Mouse (Mus musculus) intestine, embryonic 16.5 days (tissue): ENCODE results near the gene Agpat3. TPM values are rescaled to one million over a fixed set of nuclear protein-coding genes. Genes with fewer than 3 reads are reported as not detected.

Experiments
- ATAC-seq: fragments of 200-750 bp; cut with Nextera tagmentation; 2 replicates; pipeline ENCODE4 v1.8.0; 2017; ENCODE audit warnings: moderate TSS enrichment, moderate library complexity
- H3K27ac ChIP-seq: fragments of 300-500 bp; sonication (generic); 2 replicates; pipeline ENCODE4 v1.5.1; 2014; ENCODE audit warnings: mild to moderate bottlenecking, low read length
- H3K27me3 ChIP-seq: fragments of 300-500 bp; sonication (generic); replicated peaks from 2 replicates; pipeline ENCODE4 v1.6.1; 2014; ENCODE audit warnings: low read length, control low read depth, mixed read lengths; ENCODE audit not compliant: control insufficient read depth, insufficient read depth
- H3K36me3 ChIP-seq: fragments of 300-500 bp; sonication (generic); 2 replicates; pipeline ENCODE4 v1.6.1; 2014; ENCODE audit warnings: low read length, control low read depth; ENCODE audit not compliant: control insufficient read depth, insufficient read depth
- H3K4me1 ChIP-seq: fragments of 300-500 bp; sonication (generic); 2 replicates; pipeline ENCODE4 v1.6.1; 2014; ENCODE audit warnings: low read length, control low read depth, mixed read lengths; ENCODE audit not compliant: control insufficient read depth, insufficient read depth
- H3K4me2 ChIP-seq: fragments of 300-500 bp; sonication (generic); 2 replicates; pipeline ENCODE4 v1.6.1; 2014; ENCODE audit warnings: low read depth, low read length, control low read depth
- H3K4me3 ChIP-seq: fragments of 300-500 bp; sonication (generic); 2 replicates; pipeline ENCODE4 v1.5.1; 2014; ENCODE audit warnings: mild to moderate bottlenecking, low read length
- H3K9ac ChIP-seq: fragments of 300-500 bp; sonication (generic); 2 replicates; pipeline ENCODE4 v1.6.1; 2014; ENCODE audit warnings: low read depth, low read length
- H3K9me3 ChIP-seq: fragments of 300-500 bp; sonication (generic); 2 replicates; pipeline ENCODE4 v1.6.1; 2016; ENCODE audit warnings: low read length, control low read depth; ENCODE audit not compliant: control insufficient read depth
- WGBS: fragments of 180-500 bp; shearing (Covaris S2); extraction: QIAGEN DNeasy Blood & Tissue Kit; methylation state at CpG from one replicate; pipeline ENCODE4 v1.1.7; 2014; 5-methylcytosine and 5-hydroxymethylcytosine counted together
- polyA plus RNA-seq: library from polyadenylated mRNA; unstranded; fragments of >200 nt; fragmentation: Nextera tagmentation; extraction: Ambion mirVana; gene quantifications from 2 replicates; pipeline ENCODE4 v1.2.1, GENCODE M21; 2015

Agpat3 gene
- polyA plus RNA-seq, 1 experiment from 2014 or later: 30.0 TPM

- Histone ChIP-seq H3K4me1 (peaks cover 24% of the 10 kb centered on the region), H3K9ac (peak overlapping the region; percentile 99), H3K27me3 (no peaks in the 10 kb centered on the region), H3K4me3 (peak overlapping the region; percentile 96), H3K27ac (peak overlapping the region; percentile 80), H3K4me2 (peak overlapping the region; percentile 77), H3K36me3 (no peaks in the 10 kb centered on the region), H3K9me3 (no peaks in the 10 kb centered on the region)
- 39% methylated on average over 8 of the region's 8 CpGs for WGBS
- no peak for ATAC-seq
These were observed 359 bp upstream of the Agpat3 start for GRCm38 (mm10) chr10:78352666-78353030.

GRCm38 (mm10) chr10:78351564-78351886, 764 bp downstream of the Agpat3 start:
- no peaks in the 10 kb centered on the region for H3K9me3 ChIP-seq
- H3K4me1 ChIP-seq: peaks cover 24% of the 10 kb centered on the region
- no peaks in the 10 kb centered on the region for H3K36me3 ChIP-seq
- H3K27ac ChIP-seq: peak overlapping the region; percentile 80
- under 1% methylated on average over 13 of the region's 13 CpGs for WGBS
- H3K4me3 ChIP-seq: peak overlapping the region; percentile 96
- peak overlapping the region; percentile 77 for H3K4me2 ChIP-seq
- peak; percentile 21; the same call in 1 of the 2 replicates for ATAC-seq
- peak overlapping the region; percentile 99 for H3K9ac ChIP-seq
- H3K27me3 ChIP-seq: no peaks in the 10 kb centered on the region

- Histone ChIP-seq H3K4me2 (peak overlapping the region; percentile 77), H3K27me3 (no peaks in the 10 kb centered on the region), H3K4me3 (peak overlapping the region; percentile 96), H3K36me3 (no peaks in the 10 kb centered on the region), H3K9me3 (no peaks in the 10 kb centered on the region), H3K9ac (peak overlapping the region; percentile 99), H3K27ac (peak overlapping the region; percentile 80), H3K4me1 (peaks cover 24% of the 10 kb centered on the region)
- 26% methylated on average over 6 of the region's 6 CpGs for WGBS
- ATAC-seq: no peak
These were observed 1.3 kb downstream of the Agpat3 start for GRCm38 (mm10) chr10:78350796-78351556.

- H3K9ac ChIP-seq: no peak overlapping the region
- no peak for ATAC-seq
These were observed 2.7 kb downstream of the Agpat3 start for GRCm38 (mm10) chr10:78349464-78350165.

DNA sequence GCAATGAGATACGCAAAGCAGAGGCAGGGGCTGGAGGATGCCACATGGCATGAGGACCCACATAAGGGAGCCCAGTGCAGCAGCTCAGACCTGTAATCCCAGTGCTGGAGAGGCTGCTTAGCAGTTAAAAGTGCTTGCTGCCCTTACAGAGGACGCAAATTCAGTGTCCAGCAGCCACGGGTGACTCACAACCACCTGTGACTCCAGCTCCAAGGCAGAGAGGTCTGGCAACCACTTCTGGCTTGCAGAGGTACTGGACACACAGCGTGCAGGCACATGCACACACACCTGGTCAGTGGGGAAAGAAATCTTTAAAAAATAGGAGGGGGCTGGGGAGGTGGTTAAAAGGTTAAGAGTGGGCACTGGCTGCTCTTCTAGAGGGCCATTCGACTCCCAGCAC, 4.1 kb downstream of the Agpat3 start:
- ATAC-seq: no peak
- H3K4me2 ChIP-seq: no peak overlapping the region
- H3K36me3 ChIP-seq: no peaks in the 10 kb centered on the region
- WGBS: 95% methylated on average over 5 of the region's 5 CpGs
- peaks cover 28% of the 10 kb centered on the region for H3K4me1 ChIP-seq
- no peak overlapping the region for H3K4me3 ChIP-seq
- H3K27me3 ChIP-seq: no peaks in the 10 kb centered on the region
- H3K9me3 ChIP-seq: no peaks in the 10 kb centered on the region
- no peak overlapping the region for H3K9ac ChIP-seq
- H3K27ac ChIP-seq: no peak overlapping the region

More at GRCm38 (mm10) chr10:78349464-78350165, 2.7 kb downstream of the Agpat3 start:
- peak overlapping the region; percentile 96; the same call in 1 of the 2 replicates for H3K4me3 ChIP-seq
- H3K4me1 ChIP-seq: peaks cover 28% of the 10 kb centered on the region
- no peak overlapping the region for H3K27ac ChIP-seq
- H3K4me2 ChIP-seq: peak overlapping the region; percentile 77; the same call in 1 of the 2 replicates
- H3K9me3 ChIP-seq: no peaks in the 10 kb centered on the region
- H3K36me3 ChIP-seq: no peaks in the 10 kb centered on the region
- 56% methylated on average over 15 of the region's 15 CpGs for WGBS
- H3K27me3 ChIP-seq: no peaks in the 10 kb centered on the region

- no peak overlapping the region for H3K4me2 ChIP-seq
- WGBS: 84% methylated on average over 6 of the region's 6 CpGs
- H3K9ac ChIP-seq: no peak overlapping the region
- H3K27me3 ChIP-seq: no peaks in the 10 kb centered on the region
- H3K4me1 ChIP-seq: peaks cover 24% of the 10 kb centered on the region
- no peak for ATAC-seq
- H3K36me3 ChIP-seq: no peaks in the 10 kb centered on the region
- no peak overlapping the region for H3K4me3 ChIP-seq
- no peak overlapping the region for H3K27ac ChIP-seq
- no peaks in the 10 kb centered on the region for H3K9me3 ChIP-seq
These were observed 4.8 kb downstream of the Agpat3 start for GRCm38 (mm10) chr10:78347486-78347885.

- H3K4me1 ChIP-seq: peaks cover 16% of the 10 kb centered on the region
- H3K27me3 ChIP-seq: no peaks in the 10 kb centered on the region
- H3K4me3 ChIP-seq: no peak overlapping the region
- 82% methylated on average over 2 of the region's 2 CpGs for WGBS
- H3K27ac ChIP-seq: no peak overlapping the region
- no peaks in the 10 kb centered on the region for H3K36me3 ChIP-seq
- H3K4me2 ChIP-seq: no peak overlapping the region
- no peak for ATAC-seq
- H3K9me3 ChIP-seq: no peaks in the 10 kb centered on the region
- no peak overlapping the region for H3K9ac ChIP-seq
These were observed 6.8 kb downstream of the Agpat3 start for GRCm38 (mm10) chr10:78345466-78345865.

GRCm38 (mm10) chr10:78342091-78342490, 10.2 kb downstream of the Agpat3 start:
- WGBS: 100% methylated on average over 1 of the region's 1 CpGs
- H3K4me3 ChIP-seq: no peak overlapping the region
- H3K36me3 ChIP-seq: 0 out of 2 replicates have a peak, but pooled peaks cover 2% of the 10 kb centered on the region
- ATAC-seq: no peak
- no peak overlapping the region for H3K4me2 ChIP-seq
- no peaks in the 10 kb centered on the region for H3K27me3 ChIP-seq
- H3K9me3 ChIP-seq: no peaks in the 10 kb centered on the region
- 0 out of 2 replicates have a peak, but pooled peaks cover 4% of the 10 kb centered on the region for H3K4me1 ChIP-seq
- H3K27ac ChIP-seq: no peak overlapping the region
- H3K9ac ChIP-seq: no peak overlapping the region

GRCm38 (mm10) chr10:78338180-78338579, 14.1 kb downstream of the Agpat3 start:
- no peak overlapping the region for H3K4me3 ChIP-seq
- H3K9me3 ChIP-seq: no peaks in the 10 kb centered on the region
- no peak overlapping the region for H3K9ac ChIP-seq
- 58% methylated on average over 5 of the region's 5 CpGs for WGBS
- H3K36me3 ChIP-seq: 0 out of 2 replicates have a peak, but pooled peaks cover 2% of the 10 kb centered on the region
- no peaks in the 10 kb centered on the region for H3K27me3 ChIP-seq
- no peak overlapping the region for H3K27ac ChIP-seq
- no peaks in the 10 kb centered on the region for H3K4me1 ChIP-seq
- no peak overlapping the region for H3K4me2 ChIP-seq
- no peak; the same call in 1 of the 2 replicates for ATAC-seq
